Mouse (Mus musculus): ENCODE results near the gene Dtx4. TPM values are rescaled to one million over a fixed set of nuclear protein-coding genes. Genes with fewer than 3 reads are reported as not detected.

The Dtx4 gene
- polyA plus RNA-seq, 1 experiment, result 13.8 TPM

GRCm38 (mm10) chr19:12496241-12496640 is 5.0 kb downstream of the Dtx4 start:
- Histone ChIP-seq H3K4me1 (ENCODE audit: control insufficient read depth, insufficient read depth, low read length) (no peaks in the 10 kb centered on the region; the same call in 1 of the 2 replicates), H3K4me3 (replicated peaks; ENCODE audit: extremely low read depth, low read depth, low read length) (no peak overlapping the region)
- WGBS, result 70% methylated on average over 2 of the region's 2 CpGs
- no peak for DNase-seq
- TF ChIP-seq CTCF (IDR thresholded peaks at IDR 0.05; ENCODE audit: insufficient read depth, low read length) (no peak), POLR2A (IDR thresholded peaks at IDR 0.05; ENCODE audit: borderline replicate concordance, extremely low read depth, low read depth, low read length) (no peak)

GRCm38 (mm10) chr19:12494972-12495535 is 6.2 kb downstream of the Dtx4 start:
- 74% methylated on average over 3 of the region's 3 CpGs for WGBS
- TF ChIP-seq POLR2A (IDR thresholded peaks at IDR 0.05; ENCODE audit: borderline replicate concordance, extremely low read depth, low read depth, low read length) (no peak), CTCF (IDR thresholded peaks at IDR 0.05; ENCODE audit: insufficient read depth, low read length) (no peak)
- Histone ChIP-seq H3K4me3 (replicated peaks; ENCODE audit: extremely low read depth, low read depth, low read length) (no peak overlapping the region), H3K4me1 (ENCODE audit: control insufficient read depth, insufficient read depth, low read length) (no peaks in the 10 kb centered on the region; the same call in 1 of the 2 replicates)
- no peak for DNase-seq

GRCm38 (mm10) chr19:12494187-12494458 is 7.1 kb downstream of the Dtx4 start:
- no peak for DNase-seq
- H3K4me3 ChIP-seq (replicated peaks; ENCODE audit: extremely low read depth, low read depth, low read length), result no peak overlapping the region
- 67% methylated on average over 4 of the region's 4 CpGs for WGBS
- TF ChIP-seq CTCF (IDR thresholded peaks at IDR 0.05; ENCODE audit: insufficient read depth, low read length) (no peak), POLR2A (IDR thresholded peaks at IDR 0.05; ENCODE audit: borderline replicate concordance, extremely low read depth, low read depth, low read length) (no peak)
- H3K4me1 ChIP-seq (ENCODE audit: control insufficient read depth, insufficient read depth, low read length), result no peaks in the 10 kb centered on the region; the same call in 1 of the 2 replicates

GRCm38 (mm10) chr19:12493453-12494186 is 7.6 kb downstream of the Dtx4 start:
- DNase-seq, result no peak
- 63% methylated on average over 4 of the region's 4 CpGs for WGBS
- TF ChIP-seq CTCF (IDR thresholded peaks at IDR 0.05; ENCODE audit: insufficient read depth, low read length) (no peak), POLR2A (IDR thresholded peaks at IDR 0.05; ENCODE audit: borderline replicate concordance, extremely low read depth, low read depth, low read length) (no peak)
- H3K4me1 ChIP-seq (ENCODE audit: control insufficient read depth, insufficient read depth, low read length), result peaks cover 3% of the 10 kb centered on the region; the same call in 1 of the 2 replicates
- no peak overlapping the region for H3K4me3 ChIP-seq (replicated peaks; ENCODE audit: extremely low read depth, low read depth, low read length)

- Histone ChIP-seq H3K4me3 (replicated peaks; ENCODE audit: extremely low read depth, low read depth, low read length) (no peak overlapping the region), H3K4me1 (ENCODE audit: control insufficient read depth, insufficient read depth, low read length) (peaks cover 11% of the 10 kb centered on the region)
- no peak for DNase-seq
- no peak for TF ChIP-seq CTCF (IDR thresholded peaks at IDR 0.05; ENCODE audit: insufficient read depth, low read length)
- TF ChIP-seq POLR2A (IDR thresholded peaks at IDR 0.05; ENCODE audit: borderline replicate concordance, extremely low read depth, low read depth, low read length), result no peak
- 84% methylated on average over 7 of the region's 7 CpGs for WGBS
These were observed 9.6 kb downstream of the Dtx4 start for GRCm38 (mm10) chr19:12491636-12492035.

GRCm38 (mm10) chr19:12489675-12490570 is 11.3 kb downstream of the Dtx4 start:
- Histone ChIP-seq H3K4me1 (ENCODE audit: control insufficient read depth, insufficient read depth, low read length) (peaks cover 13% of the 10 kb centered on the region), H3K4me3 (replicated peaks; ENCODE audit: extremely low read depth, low read depth, low read length) (no peak overlapping the region)
- 75% methylated on average over 11 of the region's 11 CpGs for WGBS
- TF ChIP-seq CTCF (IDR thresholded peaks at IDR 0.05; ENCODE audit: insufficient read depth, low read length), result no peak
- TF ChIP-seq POLR2A (IDR thresholded peaks at IDR 0.05; ENCODE audit: borderline replicate concordance, extremely low read depth, low read depth, low read length), result no peak
- no peak for DNase-seq

- Histone ChIP-seq H3K4me3 (replicated peaks; ENCODE audit: extremely low read depth, low read depth, low read length) (no peak overlapping the region), H3K4me1 (ENCODE audit: control insufficient read depth, insufficient read depth, low read length) (peaks cover 13% of the 10 kb centered on the region)
- DNase-seq, result no peak
- TF ChIP-seq CTCF (IDR thresholded peaks at IDR 0.05; ENCODE audit: insufficient read depth, low read length) (no peak), POLR2A (IDR thresholded peaks at IDR 0.05; ENCODE audit: borderline replicate concordance, extremely low read depth, low read depth, low read length) (no peak)
- WGBS, result 50% methylated on average over 8 of the region's 8 CpGs
These were observed 12.1 kb downstream of the Dtx4 start for GRCm38 (mm10) chr19:12488969-12489674.

GRCm38 (mm10) chr19:12488205-12488966 is 12.9 kb downstream of the Dtx4 start:
- no peak for TF ChIP-seq POLR2A (IDR thresholded peaks at IDR 0.05; ENCODE audit: borderline replicate concordance, extremely low read depth, low read depth, low read length)
- TF ChIP-seq CTCF (IDR thresholded peaks at IDR 0.05; ENCODE audit: insufficient read depth, low read length), result peak; percentile 63
- Histone ChIP-seq H3K4me1 (ENCODE audit: control insufficient read depth, insufficient read depth, low read length) (peaks cover 13% of the 10 kb centered on the region), H3K4me3 (replicated peaks; ENCODE audit: extremely low read depth, low read depth, low read length) (no peak overlapping the region)
- WGBS, result 30% methylated on average over 9 of the region's 9 CpGs
- DNase-seq, result peak; percentile 52
